Comparison of ENCODE assay signal across 8 mouse cellular contexts in the genomic region with DNA sequence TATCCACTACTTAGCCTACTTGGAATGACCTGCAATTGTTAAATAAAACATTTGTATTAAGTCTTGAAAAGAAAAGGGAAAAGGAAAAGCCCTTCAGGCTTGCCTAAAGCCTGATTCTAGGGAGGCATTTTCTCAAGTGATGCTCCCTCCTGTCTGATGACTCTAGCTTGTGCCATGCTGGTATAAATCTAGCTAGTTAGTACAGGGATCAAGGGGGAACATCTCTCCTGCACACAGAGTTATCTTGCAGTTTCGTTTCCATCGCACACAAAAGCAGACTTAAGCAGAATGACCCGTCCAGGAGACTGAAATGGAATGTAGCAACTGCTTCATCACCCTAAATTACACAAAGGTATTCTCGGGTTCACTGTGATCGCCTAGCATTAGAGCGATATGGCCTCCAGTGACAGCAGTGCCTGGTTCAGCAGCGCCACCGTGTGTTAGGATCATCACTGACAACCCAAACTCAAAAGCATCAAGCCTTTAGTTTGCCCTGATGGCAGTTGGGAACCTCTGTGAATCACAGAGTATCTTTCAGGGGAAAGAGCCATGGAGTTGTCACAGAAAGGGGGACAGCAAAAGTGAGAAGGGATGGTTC. TPM values are rescaled to one million over a fixed set of nuclear protein-coding genes. Genes with fewer than 3 reads are reported as not detected.
DNase-seq lines count a peak whose midpoint lies in the region; ATAC-seq lines count a peak whose summit lies in the region.

No protein-coding gene starts in this region.

- H3K9me3 ChIP-seq in midbrain, embryonic 11.5 days (ENCODE audit: control insufficient read depth, low read length), result no peaks in the 10 kb centered on the region

- 8% methylated on average over 8 of the region's 8 CpGs for WGBS in midbrain, embryonic 11.5 days

- no peaks in the 10 kb centered on the region for H3K36me3 ChIP-seq in midbrain, embryonic 11.5 days (ENCODE audit: control insufficient read depth, insufficient read depth, low read length)

- intact Hi-C loops in left cerebral cortex, postnatal 10 days (cut with DNase I), result loop anchor here (1.0 to 5.0 kb wide), 2 partner anchors 59 to 230 kb away; a partner anchor contains a TSS

- no peak overlapping the region for H3K27ac ChIP-seq in midbrain, embryonic 11.5 days (ENCODE audit: low read depth, low read length)

- H3K4me2 ChIP-seq in midbrain, embryonic 11.5 days, result no peak overlapping the region

- DNase-seq in adipocyte (ENCODE audit: low spot score), result peak; percentile 73
- peak; percentile 86 to 91 for DNase-seq in cerebellum, postnatal 4 days (ENCODE audit: low spot score in 2 of 2)
- peak; percentile 44 to 59 for DNase-seq in gastrocnemius, adult 8-10 months (ENCODE audit: low spot score in 2 of 2)
- peak; percentile 57 for DNase-seq in hindlimb bud, embryonic 11.5 days (ENCODE audit: extremely low spot score, low read depth, low spot score)
- peak; percentile 81 to 83 for DNase-seq in left cerebral cortex, postnatal 10 days (ENCODE audit: extremely low spot score in 1 of 2, low spot score in 2 of 2)
- peak; percentile 99 for DNase-seq in midbrain, embryonic 11.5 days (ENCODE audit: low spot score, missing footprints)
- DNase-seq in right cerebral cortex, postnatal 36 days (ENCODE audit: low spot score in 2 of 2), result peak; percentile 72
- peak; percentile 53 to 83 for DNase-seq in urinary bladder, postnatal 4 days (ENCODE audit: low spot score in 2 of 2)

- ATAC-seq in midbrain, embryonic 11.5 days (ENCODE audit: low FRiP score), result peak; percentile 70

- no peaks in the 10 kb centered on the region for H3K27me3 ChIP-seq in midbrain, embryonic 11.5 days (ENCODE audit: control insufficient read depth, insufficient read depth, low read length)

- H3K4me3 ChIP-seq in midbrain, embryonic 11.5 days (ENCODE audit: low read depth, low read length), result no peak overlapping the region

- H3K4me1 ChIP-seq in midbrain, embryonic 11.5 days (ENCODE audit: control insufficient read depth, insufficient read depth, low read length), result no peaks in the 10 kb centered on the region; the same call in 1 of the 2 replicates

- no peak overlapping the region for H3K9ac ChIP-seq in midbrain, embryonic 11.5 days (ENCODE audit: low read length)

RNA-seq across cellular contexts. Expression of a gene that starts 57.3 kb away (rescaled TPM):
- total RNA-seq in gastrocnemius, adult 8-10 months (2022), result under 1 TPM; 0.24 to 0.51 (median 0.32) TPM
- 100 to 1,000 TPM; 232 to 249 TPM for total RNA-seq in left cerebral cortex, postnatal 10 days (2021)
- polyA plus RNA-seq in midbrain, embryonic 11.5 days (2014; fragmentation: Nextera tagmentation; extraction: Ambion mirVana), result 1.8 and 2.3 TPM in 2 replicates

Comparison
In these comparisons a context has a peak if more than half of its experiments do, and no peak if none do; other contexts are left out.
1. RNA of a gene that starts 57.3 kb away (total RNA-seq): 232 to 249 TPM in left cerebral cortex, postnatal 10 days; 0.24 to 0.51 TPM in gastrocnemius, adult 8-10 months; every median in the first group is over 100 times any median in the second.
2. Peak in every context shown above with its lines, with median percentiles within 50 percentile points of each other: DNase-seq.